Mouse (Mus musculus) neural tube, embryonic 11.5 days (tissue): ENCODE data around the gene Gbe1. TPM values are rescaled to one million over a fixed set of nuclear protein-coding genes. Genes with fewer than 3 reads are reported as not detected.

ENCODE experiments used
- ATAC-seq: fragments of 200-750 bp; cut with Nextera tagmentation; 2 replicates; pipeline ENCODE4 v1.8.0; 2017; ENCODE audit warnings: moderate number of reproducible peaks, mild to moderate bottlenecking, moderate TSS enrichment, moderate library complexity; ENCODE audit not compliant: insufficient read depth, low FRiP score, low TSS enrichment
- DNase-seq: peaks from one replicate; pipeline ENCODE4 v3.0.0-alpha.2; 2015; ENCODE audit warnings: low spot score
- H3K27ac ChIP-seq: fragments of 300-500 bp; sonication (generic); 2 replicates; pipeline ENCODE4 v1.5.1; 2014; ENCODE audit warnings: low read depth, mild to moderate bottlenecking, low read length
- H3K27me3 ChIP-seq: fragments of 300-500 bp; sonication (generic); 2 replicates; pipeline ENCODE4 v1.6.1; 2014; ENCODE audit warnings: mild to moderate bottlenecking, low read length, mixed read lengths; ENCODE audit not compliant: control insufficient read depth, insufficient read depth
- H3K36me3 ChIP-seq: fragments of 300-500 bp; sonication (generic); 2 replicates; pipeline ENCODE4 v1.6.1; 2014; ENCODE audit warnings: mild to moderate bottlenecking, low read length, moderate library complexity, mixed read lengths; ENCODE audit not compliant: control insufficient read depth, insufficient read depth
- H3K4me1 ChIP-seq: fragments of 300-500 bp; sonication (generic); 2 replicates; pipeline ENCODE4 v1.6.1; 2014; ENCODE audit warnings: low read length, mixed read lengths; ENCODE audit not compliant: control insufficient read depth, insufficient read depth
- H3K4me2 ChIP-seq: fragments of 300-500 bp; sonication (generic); 2 replicates; pipeline ENCODE4 v1.6.1; 2014; ENCODE audit warnings: low read depth, mild to moderate bottlenecking, moderate library complexity
- H3K4me3 ChIP-seq: fragments of 300-500 bp; sonication (generic); 2 replicates; pipeline ENCODE4 v1.5.1; 2014; ENCODE audit warnings: low read depth, low read length
- H3K9ac ChIP-seq: fragments of 300-500 bp; sonication (generic); 2 replicates; pipeline ENCODE4 v1.6.1; 2014; ENCODE audit warnings: mild to moderate bottlenecking, low read length
- H3K9me3 ChIP-seq: fragments of 300-500 bp; sonication (generic); 2 replicates; pipeline ENCODE4 v1.6.1; 2016; ENCODE audit warnings: low read length; ENCODE audit not compliant: control insufficient read depth
- WGBS: fragments of 180-500 bp; shearing (Covaris S2); extraction: QIAGEN DNeasy Blood & Tissue Kit; methylation state at CpG from one replicate; pipeline ENCODE4 v1.1.7; 2014; 5-methylcytosine and 5-hydroxymethylcytosine counted together
- polyA plus RNA-seq: library from polyadenylated mRNA; unstranded; fragments of >200 nt; fragmentation: Nextera tagmentation; extraction: Ambion mirVana; gene quantifications from 2 replicates; pipeline ENCODE4 v1.2.1, GENCODE M21; 2014

Gbe1 gene
- polyA plus RNA-seq, 1 experiment from 2014 or later = 15.2 TPM

- Histone ChIP-seq H3K36me3 (no peaks in the 10 kb centered on the region), H3K4me3 (no peak overlapping the region), H3K9me3 (no peaks in the 10 kb centered on the region), H3K4me2 (no peak overlapping the region), H3K9ac (no peak overlapping the region), H3K4me1 (no peaks in the 10 kb centered on the region), H3K27me3 (no peaks in the 10 kb centered on the region), H3K27ac (no peak overlapping the region)
- ATAC-seq (no peak), DNase-seq (no peak)
- WGBS = 81% methylated on average over 1 of the region's 1 CpGs
These were observed 30.7 kb downstream of the Gbe1 start for GRCm38 (mm10) chr16:70344496-70344895.

- Histone ChIP-seq H3K4me1 (no peaks in the 10 kb centered on the region), H3K27me3 (no peaks in the 10 kb centered on the region), H3K4me3 (no peak overlapping the region), H3K9ac (no peak overlapping the region), H3K36me3 (no peaks in the 10 kb centered on the region), H3K27ac (no peak overlapping the region), H3K4me2 (no peak overlapping the region), H3K9me3 (no peaks in the 10 kb centered on the region)
- 75% methylated on average over 10 of the region's 10 CpGs for WGBS
- DNase-seq (no peak), ATAC-seq (no peak)
These were observed 31.9 kb downstream of the Gbe1 start for GRCm38 (mm10) chr16:70345607-70346006.

- Histone ChIP-seq H3K27me3 (no peaks in the 10 kb centered on the region), H3K9me3 (no peaks in the 10 kb centered on the region), H3K4me3 (no peak overlapping the region), H3K9ac (no peak overlapping the region), H3K36me3 (no peaks in the 10 kb centered on the region), H3K4me1 (no peaks in the 10 kb centered on the region), H3K27ac (no peak overlapping the region), H3K4me2 (no peak overlapping the region)
- DNase-seq (no peak), ATAC-seq (no peak)
- WGBS = 86% methylated on average over 8 of the region's 8 CpGs
These were observed 36.3 kb downstream of the Gbe1 start for GRCm38 (mm10) chr16:70350011-70350410.

- WGBS = 45% methylated on average over 11 of the region's 11 CpGs
- no peaks in the 10 kb centered on the region for H3K36me3 ChIP-seq
- ATAC-seq (peak; percentile 80), DNase-seq (peak; percentile 51)
- no peak overlapping the region for H3K27ac ChIP-seq
- no peaks in the 10 kb centered on the region for H3K4me1 ChIP-seq
- H3K9me3 ChIP-seq = no peaks in the 10 kb centered on the region
- no peak overlapping the region for H3K9ac ChIP-seq
- no peaks in the 10 kb centered on the region for H3K27me3 ChIP-seq
- H3K4me2 ChIP-seq = no peak overlapping the region
- no peak overlapping the region for H3K4me3 ChIP-seq
These were observed 38.0 kb downstream of the Gbe1 start for GRCm38 (mm10) chr16:70351641-70352280.

GRCm38 (mm10) chr16:70352571-70352970 lies 38.8 kb downstream of the Gbe1 start:
- no peaks in the 10 kb centered on the region for H3K9me3 ChIP-seq
- no peak overlapping the region for H3K4me2 ChIP-seq
- H3K36me3 ChIP-seq = no peaks in the 10 kb centered on the region
- ATAC-seq (no peak), DNase-seq (no peak)
- no peak overlapping the region for H3K27ac ChIP-seq
- no peak overlapping the region for H3K4me3 ChIP-seq
- H3K4me1 ChIP-seq = no peaks in the 10 kb centered on the region
- H3K27me3 ChIP-seq = no peaks in the 10 kb centered on the region
- 85% methylated on average over 3 of the region's 3 CpGs for WGBS
- H3K9ac ChIP-seq = no peak overlapping the region

- ATAC-seq (no peak), DNase-seq (peak; percentile 12)
- Histone ChIP-seq H3K4me3 (no peak overlapping the region), H3K27ac (no peak overlapping the region), H3K9me3 (no peaks in the 10 kb centered on the region), H3K9ac (no peak overlapping the region), H3K4me1 (no peaks in the 10 kb centered on the region), H3K36me3 (no peaks in the 10 kb centered on the region), H3K27me3 (no peaks in the 10 kb centered on the region), H3K4me2 (no peak overlapping the region)
- WGBS = 34% methylated on average over 2 of the region's 2 CpGs
These were observed 39.3 kb downstream of the Gbe1 start for GRCm38 (mm10) chr16:70353058-70353457.

- H3K36me3 ChIP-seq = no peaks in the 10 kb centered on the region
- no peaks in the 10 kb centered on the region; the same call in 1 of the 2 replicates for H3K9me3 ChIP-seq
- DNase-seq = no peak
- no peak overlapping the region for H3K9ac ChIP-seq
- no peak overlapping the region for H3K27ac ChIP-seq
- H3K4me1 ChIP-seq = no peaks in the 10 kb centered on the region
- H3K4me2 ChIP-seq = no peak overlapping the region
- no peak overlapping the region for H3K4me3 ChIP-seq
- ATAC-seq = no peak
- 92% methylated on average over 6 of the region's 6 CpGs for WGBS
- no peaks in the 10 kb centered on the region for H3K27me3 ChIP-seq
These were observed 44.6 kb downstream of the Gbe1 start for GRCm38 (mm10) chr16:70358326-70358725.

- 89% methylated on average over 3 of the region's 3 CpGs for WGBS
- H3K27me3 ChIP-seq = no peaks in the 10 kb centered on the region
- no peak overlapping the region for H3K4me2 ChIP-seq
- no peaks in the 10 kb centered on the region for H3K9me3 ChIP-seq
- no peak overlapping the region for H3K9ac ChIP-seq
- H3K27ac ChIP-seq = no peak overlapping the region
- DNase-seq (no peak), ATAC-seq (no peak)
- no peaks in the 10 kb centered on the region for H3K4me1 ChIP-seq
- H3K36me3 ChIP-seq = no peaks in the 10 kb centered on the region
- H3K4me3 ChIP-seq = no peak overlapping the region
These were observed 51.5 kb downstream of the Gbe1 start for GRCm38 (mm10) chr16:70365229-70365628.

GRCm38 (mm10) chr16:70381045-70381444 lies 67.3 kb downstream of the Gbe1 start:
- Histone ChIP-seq H3K9ac (no peak overlapping the region), H3K36me3 (no peaks in the 10 kb centered on the region), H3K9me3 (no peaks in the 10 kb centered on the region), H3K27ac (no peak overlapping the region), H3K4me1 (no peaks in the 10 kb centered on the region), H3K4me3 (no peak overlapping the region), H3K4me2 (no peak overlapping the region), H3K27me3 (no peaks in the 10 kb centered on the region)
- 89% methylated on average over 2 of the region's 2 CpGs for WGBS
- ATAC-seq (no peak), DNase-seq (no peak)
